Mouse (Mus musculus): ENCODE measurements around the gene B430306N03Rik. TPM values are rescaled to one million over a fixed set of nuclear protein-coding genes. Genes with fewer than 3 reads are reported as not detected.
A peak's percentile ranks its signal among the peaks of the same experiment; 100 is the strongest.

The B430306N03Rik gene
- polyA plus RNA-seq, 1 experiment from 2014 or later = 0.33 TPM

GRCm38 (mm10) chr17:48360462-48360861, 44.5 kb downstream of the B430306N03Rik start:
- Histone ChIP-seq H3K4me3 (ENCODE audit: low read depth, low read length) (no peak overlapping the region), H3K9ac (no peak overlapping the region), H3K4me2 (no peak overlapping the region), H3K4me1 (ENCODE audit: insufficient read depth) (no peaks in the 10 kb centered on the region), H3K36me3 (ENCODE audit: insufficient read depth) (no peaks in the 10 kb centered on the region), H3K27me3 (ENCODE audit: insufficient read depth, low read length) (no peaks in the 10 kb centered on the region), H3K27ac (ENCODE audit: low read depth) (no peak overlapping the region), H3K9me3 (ENCODE audit: low read depth, low read length) (no peaks in the 10 kb centered on the region)
- no peak for TF ChIP-seq CTCF (IDR thresholded peaks at IDR 0.05; ENCODE audit: low read depth)
- WGBS = 30% methylated on average over 4 of the region's 4 CpGs
- DNase-seq (no peak), ATAC-seq (ENCODE audit: insufficient read depth) (no peak)

GRCm38 (mm10) chr17:48362346-48362745, 46.4 kb downstream of the B430306N03Rik start:
- no peak overlapping the region for H3K27ac ChIP-seq (ENCODE audit: low read depth)
- DNase-seq (peak; percentile 11), ATAC-seq (ENCODE audit: insufficient read depth) (no peak)
- H3K9ac ChIP-seq = no peak overlapping the region
- no peaks in the 10 kb centered on the region for H3K4me1 ChIP-seq (ENCODE audit: insufficient read depth)
- H3K9me3 ChIP-seq (ENCODE audit: low read depth, low read length) = no peaks in the 10 kb centered on the region
- TF ChIP-seq CTCF (IDR thresholded peaks at IDR 0.05; ENCODE audit: low read depth) = no peak
- H3K27me3 ChIP-seq (ENCODE audit: insufficient read depth, low read length) = no peaks in the 10 kb centered on the region
- H3K4me2 ChIP-seq = no peak overlapping the region
- WGBS = 46% methylated on average over 3 of the region's 3 CpGs
- no peak overlapping the region for H3K4me3 ChIP-seq (ENCODE audit: low read depth, low read length)
- H3K36me3 ChIP-seq (ENCODE audit: insufficient read depth) = no peaks in the 10 kb centered on the region

GRCm38 (mm10) chr17:48362966-48363365, 47.0 kb downstream of the B430306N03Rik start:
- no peaks in the 10 kb centered on the region for H3K36me3 ChIP-seq (ENCODE audit: insufficient read depth)
- H3K4me2 ChIP-seq = no peak overlapping the region
- H3K27ac ChIP-seq (ENCODE audit: low read depth) = no peak overlapping the region

GRCm38 (mm10) chr17:48363421-48363965, 47.6 kb downstream of the B430306N03Rik start:
- Histone ChIP-seq H3K9ac (no peak overlapping the region), H3K4me1 (ENCODE audit: insufficient read depth) (no peaks in the 10 kb centered on the region), H3K27ac (ENCODE audit: low read depth) (no peak overlapping the region), H3K9me3 (ENCODE audit: low read depth, low read length) (no peaks in the 10 kb centered on the region), H3K36me3 (ENCODE audit: insufficient read depth) (no peaks in the 10 kb centered on the region), H3K4me2 (no peak overlapping the region), H3K27me3 (ENCODE audit: insufficient read depth, low read length) (no peaks in the 10 kb centered on the region), H3K4me3 (ENCODE audit: low read depth, low read length) (no peak overlapping the region)
- no peak for TF ChIP-seq CTCF (IDR thresholded peaks at IDR 0.05; ENCODE audit: low read depth)
- 71% methylated on average over 6 of the region's 6 CpGs for WGBS
- ATAC-seq (ENCODE audit: insufficient read depth) (no peak), DNase-seq (no peak)

More at GRCm38 (mm10) chr17:48362966-48363365, 47.0 kb downstream of the B430306N03Rik start:
- no peak for TF ChIP-seq CTCF (IDR thresholded peaks at IDR 0.05; ENCODE audit: low read depth)
- no peak overlapping the region for H3K9ac ChIP-seq
- ATAC-seq (ENCODE audit: insufficient read depth) = no peak
- H3K9me3 ChIP-seq (ENCODE audit: low read depth, low read length) = no peaks in the 10 kb centered on the region
- WGBS = 75% methylated on average over 8 of the region's 8 CpGs
- no peaks in the 10 kb centered on the region for H3K4me1 ChIP-seq (ENCODE audit: insufficient read depth)
- H3K27me3 ChIP-seq (ENCODE audit: insufficient read depth, low read length) = no peaks in the 10 kb centered on the region
- DNase-seq = peak; percentile 73
- no peak overlapping the region for H3K4me3 ChIP-seq (ENCODE audit: low read depth, low read length)

- H3K4me2 ChIP-seq = no peak overlapping the region
- no peak overlapping the region for H3K27ac ChIP-seq (ENCODE audit: low read depth)
- no peaks in the 10 kb centered on the region for H3K9me3 ChIP-seq (ENCODE audit: low read depth, low read length)
- no peak for TF ChIP-seq CTCF (IDR thresholded peaks at IDR 0.05; ENCODE audit: low read depth)
- H3K4me3 ChIP-seq (ENCODE audit: low read depth, low read length) = no peak overlapping the region
- no peak for ATAC-seq (ENCODE audit: insufficient read depth)
- no peak for DNase-seq
- no peaks in the 10 kb centered on the region for H3K27me3 ChIP-seq (ENCODE audit: insufficient read depth, low read length)
- 72% methylated on average over 9 of the region's 9 CpGs for WGBS
- no peak overlapping the region for H3K9ac ChIP-seq
- H3K36me3 ChIP-seq (ENCODE audit: insufficient read depth) = no peaks in the 10 kb centered on the region
- H3K4me1 ChIP-seq (ENCODE audit: insufficient read depth) = no peaks in the 10 kb centered on the region
Observed at GRCm38 (mm10) chr17:48365511-48366155, 49.7 kb downstream of the B430306N03Rik start.

- H3K4me1 ChIP-seq (ENCODE audit: insufficient read depth) = no peaks in the 10 kb centered on the region
- H3K9ac ChIP-seq = no peak overlapping the region
- no peaks in the 10 kb centered on the region for H3K36me3 ChIP-seq (ENCODE audit: insufficient read depth)
- 74% methylated on average over 5 of the region's 5 CpGs for WGBS
- no peak overlapping the region for H3K4me2 ChIP-seq
- no peak overlapping the region for H3K4me3 ChIP-seq (ENCODE audit: low read depth, low read length)
- DNase-seq (no peak), ATAC-seq (ENCODE audit: insufficient read depth) (no peak)
- no peak overlapping the region for H3K27ac ChIP-seq (ENCODE audit: low read depth)
- H3K9me3 ChIP-seq (ENCODE audit: low read depth, low read length) = no peaks in the 10 kb centered on the region
- TF ChIP-seq CTCF (IDR thresholded peaks at IDR 0.05; ENCODE audit: low read depth) = no peak
- no peaks in the 10 kb centered on the region for H3K27me3 ChIP-seq (ENCODE audit: insufficient read depth, low read length)
Observed at GRCm38 (mm10) chr17:48366806-48367205, 50.9 kb downstream of the B430306N03Rik start.

- Histone ChIP-seq H3K4me1 (ENCODE audit: insufficient read depth) (no peaks in the 10 kb centered on the region), H3K27me3 (ENCODE audit: insufficient read depth, low read length) (no peaks in the 10 kb centered on the region), H3K27ac (ENCODE audit: low read depth) (no peak overlapping the region), H3K4me3 (ENCODE audit: low read depth, low read length) (no peak overlapping the region), H3K36me3 (ENCODE audit: insufficient read depth) (no peaks in the 10 kb centered on the region), H3K4me2 (no peak overlapping the region), H3K9me3 (ENCODE audit: low read depth, low read length) (no peaks in the 10 kb centered on the region), H3K9ac (no peak overlapping the region)
- no peak for TF ChIP-seq CTCF (IDR thresholded peaks at IDR 0.05; ENCODE audit: low read depth)
- no peak for ATAC-seq (ENCODE audit: insufficient read depth)
- DNase-seq = no peak
Observed at GRCm38 (mm10) chr17:48371621-48372020, 55.7 kb downstream of the B430306N03Rik start.
